ENCODE assay signal across 14 mouse cellular contexts in the genomic region with DNA sequence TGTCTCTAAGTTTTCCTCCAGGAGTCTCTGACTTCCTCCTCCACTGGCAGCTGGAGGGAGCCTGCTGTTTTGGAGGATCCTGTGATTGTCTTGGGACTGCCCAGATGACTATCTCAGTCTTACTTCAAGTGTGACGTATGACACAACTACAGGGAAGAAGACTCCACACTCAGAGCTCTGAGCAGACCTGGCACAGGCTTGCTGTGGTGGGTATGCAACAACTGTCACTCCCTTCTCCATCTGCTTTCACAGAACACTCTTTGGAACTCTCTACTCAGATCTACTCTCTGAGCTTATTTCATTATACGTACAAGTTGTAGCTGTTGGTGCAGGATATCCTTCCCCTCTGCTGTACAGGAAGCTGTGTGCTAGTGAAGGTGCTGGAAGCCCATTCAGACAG.
"Had no signal": no experiment of that assay in that cellular context is flagged by ENCODE, and none has a peak within 500 bp of the region (broad histone marks: within the 10 kb centered on the region; RNA-seq: fewer than 3 reads in every experiment).

No protein-coding gene starts in this region.

- H3K4me2 ChIP-seq: kidney, embryonic 15.5 days; limb, embryonic 12.5 days; liver, embryonic 13.5 days; lung, embryonic 15.5 days; midbrain, embryonic 13.5 days; stomach, embryonic 15.5 days had no signal

- H3K36me3 ChIP-seq: kidney, embryonic 15.5 days; limb, embryonic 12.5 days; liver, embryonic 13.5 days; lung, embryonic 15.5 days; midbrain, embryonic 13.5 days; stomach, embryonic 15.5 days had no signal

- H3K9ac ChIP-seq: kidney, embryonic 15.5 days; limb, embryonic 12.5 days; liver, embryonic 13.5 days; liver, postnatal 0 days; lung, embryonic 15.5 days; midbrain, embryonic 13.5 days; stomach, embryonic 15.5 days had no signal

- H3K27me3 ChIP-seq: liver, embryonic 13.5 days had no signal

- DNase-seq: kidney, adult 2 months; kidney, postnatal 25 days; liver; liver, embryonic 13.5 days; liver, postnatal 0 days; lung, postnatal 14 days; right cerebral cortex, postnatal 14 days; thymus, postnatal 36 days had no signal

- H3K4me1 ChIP-seq: limb, embryonic 12.5 days; lung, embryonic 15.5 days; midbrain, embryonic 13.5 days; stomach, embryonic 15.5 days had no signal

- H3K4me3 ChIP-seq: kidney, embryonic 15.5 days; limb, embryonic 12.5 days; liver, embryonic 13.5 days; lung, embryonic 15.5 days; midbrain, embryonic 13.5 days; stomach, embryonic 15.5 days had no signal

- H3K9me3 ChIP-seq: kidney, embryonic 15.5 days; limb, embryonic 12.5 days; liver, embryonic 13.5 days; lung, embryonic 15.5 days; midbrain, embryonic 13.5 days; stomach, embryonic 15.5 days had no signal

- ATAC-seq: liver, postnatal 0 days; midbrain, embryonic 13.5 days had no signal

- H3K27ac ChIP-seq: kidney, embryonic 15.5 days; limb, embryonic 12.5 days; liver, embryonic 13.5 days; lung, embryonic 15.5 days; macrophage; midbrain, embryonic 13.5 days; stomach, embryonic 15.5 days had no signal
